Mouse (Mus musculus) embryo, embryonic 9.5 days (tissue): ENCODE data around the gene Mief2.

Experiments
- DNase-seq: peaks from one replicate; pipeline ENCODE4 v3.0.0-alpha.2; 2017; ENCODE audit errors: extremely low spot score

Mief2 gene

GRCm38 (mm10) chr11:60719263-60719662, 8.9 kb upstream of the Mief2 start:
- DNase-seq, result no peak

GRCm38 (mm10) chr11:60726601-60727391, 1.4 kb upstream of the Mief2 start, which contains the start of gene Flii:
Gene Flii (minus strand): TSS chr11:60727263.
- peak; percentile 84 for DNase-seq

GRCm38 (mm10) chr11:60727392-60728140, 632 bp upstream of the Mief2 start:
- DNase-seq, result no peak

GRCm38 (mm10) chr11:60729217-60729641, 1.0 kb downstream of the Mief2 start:
- DNase-seq, result no peak

- DNase-seq, result no peak
Observed at GRCm38 (mm10) chr11:60730169-60730568, 2.0 kb downstream of the Mief2 start.

GRCm38 (mm10) chr11:60731251-60731650, 3.1 kb downstream of the Mief2 start:
- DNase-seq, result no peak

- DNase-seq, result no peak
Observed at GRCm38 (mm10) chr11:60734206-60734605, 6.0 kb downstream of the Mief2 start.

GRCm38 (mm10) chr11:60735191-60735590, 7.0 kb downstream of the Mief2 start:
- DNase-seq, result no peak

GRCm38 (mm10) chr11:60736491-60736890, 8.3 kb downstream of the Mief2 start:
- no peak for DNase-seq

GRCm38 (mm10) chr11:60737450-60737849, 9.3 kb downstream of the Mief2 start:
- no peak for DNase-seq

GRCm38 (mm10) chr11:60740321-60740720, 12.1 kb downstream of the Mief2 start:
- DNase-seq, result no peak

- DNase-seq, result no peak
Observed at GRCm38 (mm10) chr11:60755570-60755969, 27.4 kb downstream of the Mief2 start.

- no peak for DNase-seq
Observed at GRCm38 (mm10) chr11:60761681-60762080, 33.5 kb downstream of the Mief2 start.

- no peak for DNase-seq
Observed at GRCm38 (mm10) chr11:60766969-60767368, 38.8 kb downstream of the Mief2 start.

GRCm38 (mm10) chr11:60769322-60769721, 41.1 kb downstream of the Mief2 start:
- no peak for DNase-seq

- no peak for DNase-seq
Observed at GRCm38 (mm10) chr11:60770776-60771175, 42.6 kb downstream of the Mief2 start.

GRCm38 (mm10) chr11:60772161-60772560, 44.0 kb downstream of the Mief2 start:
- DNase-seq, result no peak

GRCm38 (mm10) chr11:60774158-60774689, 46.0 kb downstream of the Mief2 start:
- no peak for DNase-seq

GRCm38 (mm10) chr11:60774841-60775240, 46.6 kb downstream of the Mief2 start:
- DNase-seq, result no peak

- DNase-seq, result no peak
Observed at GRCm38 (mm10) chr11:60775578-60775977, 47.4 kb downstream of the Mief2 start.

GRCm38 (mm10) chr11:60776107-60776828, 48.1 kb downstream of the Mief2 start:
- DNase-seq, result peak; percentile 64
